Mouse (Mus musculus): ENCODE results near the gene Mboat2.

- no peak for TF ChIP-seq CTCF (IDR thresholded peaks at IDR 0.05; ENCODE audit: borderline replicate concordance, insufficient read depth, low read depth, low read length)
- TF ChIP-seq POLR2A (IDR thresholded peaks at IDR 0.05; ENCODE audit: borderline replicate concordance, insufficient read depth, low read length): no peak
Observed at GRCm38 (mm10) chr12:24933996-24934395, 103.3 kb downstream of the Mboat2 start.

All from cerebellum, adult 2 months (tissue).